Mouse (Mus musculus) MEL (cell line): ENCODE results near the gene Mab21l3. TPM values are rescaled to one million over a fixed set of nuclear protein-coding genes. Genes with fewer than 3 reads are reported as not detected.

Experiments
- DNase-seq: peaks from one replicate; pipeline ENCODE4 v3.0.0; 2011; ENCODE audit warnings: low read depth, low spot score
- H3K27ac ChIP-seq: 2 replicates; pipeline ENCODE4 v1.5.1; 2012; ENCODE audit warnings: low read depth, mild to moderate bottlenecking, control low read depth, low read length, moderate library complexity; ENCODE audit not compliant: control insufficient read depth
- H3K27me3 ChIP-seq, 2 experiments: fragments of 150-350 bp in 1 of 2; sonication (generic) in 1 of 2; 2 replicates each; pipeline ENCODE4 v1.6.1; 2012; ENCODE audit warnings: low read length in 2 of 2, mild to moderate bottlenecking in 2 of 2, improper control_type of control experiment in 1 of 2, moderate library complexity in 1 of 2; ENCODE audit not compliant: insufficient read depth in 2 of 2, control insufficient read depth in 1 of 2
- H3K36me3 ChIP-seq, 2 experiments: 2 replicates each; pipeline ENCODE4 v1.6.1; 2012 to 2014; ENCODE audit warnings: low read length in 2 of 2, improper control_type of control experiment in 1 of 2, inconsistent platforms in 1 of 2, mild to moderate bottlenecking in 1 of 2; ENCODE audit not compliant: insufficient read depth in 2 of 2, control insufficient read depth in 1 of 2
- H3K4me1 ChIP-seq, 2 experiments: fragments of 150-350 bp in 1 of 2; sonication (generic) in 1 of 2; 2 replicates each; pipeline ENCODE4 v1.6.1; 2012; ENCODE audit warnings: low read length in 2 of 2, improper control_type of control experiment in 1 of 2, mild to moderate bottlenecking in 1 of 2; ENCODE audit not compliant: insufficient read depth in 2 of 2, control insufficient read depth in 1 of 2
- H3K4me3 ChIP-seq, 2 experiments: fragments of 150-350 bp in 1 of 2; sonication (generic) in 1 of 2; 2 replicates each; pipeline ENCODE4 v1.5.1; 2012; ENCODE audit warnings: low read depth in 2 of 2, low read length in 2 of 2, mild to moderate bottlenecking in 2 of 2, moderate library complexity in 2 of 2, control low read depth in 1 of 2, improper control_type of control experiment in 1 of 2; ENCODE audit not compliant: control insufficient read depth in 1 of 2, insufficient read depth in 1 of 2
- H3K79me2 ChIP-seq: 2 replicates; pipeline ENCODE4 v1.6.1; 2012; ENCODE audit warnings: mild to moderate bottlenecking, low read length, moderate library complexity; ENCODE audit not compliant: control insufficient read depth, poor library complexity, insufficient read depth
- H3K9ac ChIP-seq: 2 replicates; pipeline ENCODE4 v1.6.1; 2012; ENCODE audit warnings: low read depth, mild to moderate bottlenecking, control low read depth, low read length, moderate library complexity; ENCODE audit not compliant: control insufficient read depth, poor library complexity, severe bottlenecking
- H3K9me3 ChIP-seq: fragments of 150-350 bp; sonication (generic); replicated peaks from 2 replicates; pipeline ENCODE4 v1.6.1; 2012; ENCODE audit warnings: mild to moderate bottlenecking, low read length, improper control_type of control experiment, moderate library complexity; ENCODE audit not compliant: insufficient read depth
- BHLHE40 ChIP-seq: IDR thresholded peaks from 2 replicates; pipeline ENCODE4 v1.6.1; 2012; ENCODE audit warnings: low read depth, mild to moderate bottlenecking, inconsistent platforms, low read length, improper control_type of control experiment, borderline replicate concordance
- CHD2 ChIP-seq: IDR thresholded peaks from 2 replicates; pipeline ENCODE4 v1.6.1; 2011; ENCODE audit warnings: low read length, improper control_type of control experiment
- CTCF ChIP-seq, 3 experiments: IDR thresholded peaks in 2 of 3; conservative IDR thresholded peaks in 1 of 3; 2 replicates each; pipeline ENCODE4 v1.5.1; 2011 to 2012; ENCODE audit warnings: low read length in 3 of 3, low read depth in 2 of 3, mild to moderate bottlenecking in 2 of 3, improper control_type of control experiment in 1 of 3, inconsistent platforms in 1 of 3, mixed read lengths in 1 of 3, moderate library complexity in 1 of 3; ENCODE audit not compliant: control insufficient read depth in 1 of 3, insufficient read depth in 1 of 3, poor library complexity in 1 of 3, severe bottlenecking in 1 of 3
- E2F4 ChIP-seq: IDR thresholded peaks from 2 replicates; pipeline ENCODE4 v1.6.1; 2011; ENCODE audit warnings: low read depth, low read length, improper control_type of control experiment, borderline replicate concordance
- ELF1 ChIP-seq: IDR thresholded peaks from 2 replicates; pipeline ENCODE4 v1.6.1; 2014; ENCODE audit warnings: low read depth, mild to moderate bottlenecking, inconsistent platforms, low read length, improper control_type of control experiment, moderate library complexity
- EP300 ChIP-seq, 2 experiments: IDR thresholded peaks; 2 replicates each; pipeline ENCODE4 v1.6.1; 2011; ENCODE audit warnings: improper control_type of control experiment in 2 of 2, low read length in 2 of 2, low read depth in 1 of 2, mild to moderate bottlenecking in 1 of 2
- ETS1 ChIP-seq: IDR thresholded peaks from 2 replicates; pipeline ENCODE4 v1.6.1; 2012; ENCODE audit warnings: low read depth, mild to moderate bottlenecking, inconsistent platforms, low read length, improper control_type of control experiment, moderate library complexity
- GATA1 ChIP-seq: IDR thresholded peaks from 2 replicates; pipeline ENCODE4 v1.6.1; 2011; ENCODE audit warnings: low read depth, low read length, improper control_type of control experiment
- JUND ChIP-seq: IDR thresholded peaks from 2 replicates; pipeline ENCODE4 v1.6.1; 2011; ENCODE audit warnings: low read depth, mild to moderate bottlenecking, improper control_type of control experiment, low read length
- KAT2A ChIP-seq: conservative IDR thresholded peaks from 2 replicates; pipeline ENCODE4 v1.6.1; 2012; ENCODE audit warnings: low read depth, low read length, improper control_type of control experiment, inconsistent platforms
- MAFK ChIP-seq: IDR thresholded peaks from 2 replicates; pipeline ENCODE4 v1.6.1; 2011; ENCODE audit warnings: low read depth, mild to moderate bottlenecking, low read length, improper control_type of control experiment, borderline replicate concordance
- MAX ChIP-seq: IDR thresholded peaks from 2 replicates; pipeline ENCODE4 v1.6.1; 2011; ENCODE audit warnings: low read length, improper control_type of control experiment
- MAZ ChIP-seq: IDR thresholded peaks from 2 replicates; pipeline ENCODE4 v1.6.1; 2012; ENCODE audit warnings: low read depth, mild to moderate bottlenecking, inconsistent platforms, low read length, improper control_type of control experiment
- MYB ChIP-seq: IDR thresholded peaks from 2 replicates; pipeline ENCODE4 v1.6.1; 2011; ENCODE audit warnings: mild to moderate bottlenecking, low read depth, low read length, improper control_type of control experiment
- MYC ChIP-seq: IDR thresholded peaks from 2 replicates; pipeline ENCODE4 v1.6.1; 2011; ENCODE audit warnings: low read depth, mild to moderate bottlenecking, low read length, improper control_type of control experiment, moderate library complexity
- NELFE ChIP-seq: IDR thresholded peaks from 2 replicates; pipeline ENCODE4 v1.6.1; 2011; ENCODE audit warnings: low read depth, low read length, improper control_type of control experiment
- NRF1 ChIP-seq: IDR thresholded peaks from 2 replicates; pipeline ENCODE4 v1.6.1; 2014; ENCODE audit warnings: low read depth, mild to moderate bottlenecking, inconsistent platforms, low read length, improper control_type of control experiment, moderate library complexity; ENCODE audit not compliant: poor library complexity, insufficient read depth, severe bottlenecking
- POLR2AphosphoS5 ChIP-seq: IDR thresholded peaks from 2 replicates; pipeline ENCODE4 v1.6.1; 2012; ENCODE audit warnings: low read depth, borderline replicate concordance, mild to moderate bottlenecking, inconsistent platforms, low read length, moderate library complexity, mixed read lengths
- RAD21 ChIP-seq: IDR thresholded peaks from 2 replicates; pipeline ENCODE4 v1.6.1; 2011; ENCODE audit warnings: mild to moderate bottlenecking, low read depth, low read length, improper control_type of control experiment
- SIN3A ChIP-seq: IDR thresholded peaks from 2 replicates; pipeline ENCODE4 v1.6.1; 2012; ENCODE audit warnings: low read length, improper control_type of control experiment, inconsistent platforms
- SMC3 ChIP-seq: IDR thresholded peaks from 2 replicates; pipeline ENCODE4 v1.6.1; 2011; ENCODE audit warnings: low read depth, low read length, improper control_type of control experiment
- TBP ChIP-seq: IDR thresholded peaks from 2 replicates; pipeline ENCODE4 v1.8.0; 2011; ENCODE audit warnings: low read depth, low read length, improper control_type of control experiment
- UBTF ChIP-seq: IDR thresholded peaks from 2 replicates; pipeline ENCODE4 v1.6.1; 2012; ENCODE audit warnings: low read depth, mild to moderate bottlenecking, inconsistent platforms, low read length, improper control_type of control experiment, moderate library complexity, borderline replicate concordance; ENCODE audit not compliant: insufficient read depth
- ZC3H11A ChIP-seq: IDR thresholded peaks from 2 replicates; pipeline ENCODE4 v1.6.1; 2012; ENCODE audit warnings: low read depth, mild to moderate bottlenecking, inconsistent platforms, low read length, improper control_type of control experiment
- ZKSCAN1 ChIP-seq: IDR thresholded peaks from 2 replicates; pipeline ENCODE4 v1.6.1; 2012; ENCODE audit warnings: low read depth, mild to moderate bottlenecking, inconsistent platforms, low read length, improper control_type of control experiment, moderate library complexity
- ZNF384 ChIP-seq: IDR thresholded peaks from 2 replicates; pipeline ENCODE4 v1.6.1; 2012; ENCODE audit warnings: low read depth, mild to moderate bottlenecking, inconsistent platforms, low read length, improper control_type of control experiment
- polyA plus RNA-seq, 2 experiments: library from polyadenylated mRNA; stranded (reverse) in 1 of 2; unstranded in 1 of 2; fragments of >175 nt in 1 of 2; fragments of >200 nt in 1 of 2; gene quantifications; 2 replicates each; pipeline versions ENCODE4 v1.2.1 to v1.2.4; 2012; ENCODE audit warnings: low replicate concordance in 2 of 2, low read depth in 1 of 2; ENCODE audit not compliant: insufficient read length in 2 of 2, insufficient read depth in 1 of 2, missing spikeins in 1 of 2
- total RNA-seq: library from RNA; depleted of rRNA; stranded (reverse); fragments of 300-350 nt; gene quantifications from 2 replicates; pipeline ENCODE4 v1.2.3, GENCODE M21; 2012

Mab21l3 gene
- total and polyA plus RNA-seq, 3 experiments = 0.04 TPM; not detected in 2

DNA sequence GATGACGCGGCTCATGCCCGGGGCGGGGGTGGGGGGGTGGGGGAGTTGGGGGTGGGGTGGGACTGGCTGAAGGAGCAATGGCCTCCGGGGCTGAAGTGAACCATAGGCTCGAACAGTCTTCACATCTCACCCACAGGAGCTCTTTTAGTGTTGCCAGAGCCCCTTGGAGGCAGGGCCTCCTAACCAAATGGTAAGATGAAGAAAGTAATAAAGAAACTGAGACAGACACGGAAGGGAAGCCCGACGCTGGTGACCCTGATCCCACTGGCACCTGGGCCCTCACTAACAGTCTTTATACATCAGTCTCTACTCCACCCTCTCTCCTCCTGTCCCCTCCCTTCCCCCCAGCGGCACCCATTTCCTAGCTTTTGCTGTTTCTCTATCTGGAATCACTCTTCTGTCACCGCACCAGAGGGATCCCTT is 48.2 kb downstream of the Mab21l3 start:
- H3K4me3 ChIP-seq = no peak overlapping the region
- no peaks in the 10 kb centered on the region for H3K27me3 ChIP-seq
- no peak overlapping the region for H3K27ac ChIP-seq
- no peaks in the 10 kb centered on the region for H3K4me1 ChIP-seq
- no peak for DNase-seq
- no peaks in the 10 kb centered on the region for H3K79me2 ChIP-seq
- no peaks in the 10 kb centered on the region for H3K36me3 ChIP-seq
- H3K9ac ChIP-seq = no peak overlapping the region
- H3K9me3 ChIP-seq = no peaks in the 10 kb centered on the region
- TF ChIP-seq SIN3A = no peak
- no peak for TF ChIP-seq NRF1
- no peak for TF ChIP-seq ZNF384
- no peak for TF ChIP-seq E2F4
- TF ChIP-seq MAFK = no peak
- no peak for TF ChIP-seq KAT2A
- no peak for TF ChIP-seq MAZ
- no peak for TF ChIP-seq ETS1
- no peak for TF ChIP-seq EP300 (IDR thresholded peaks at IDR 0.05; ENCODE audit: low read depth in 1 of 2, low read length in 2 of 2)
- no peak for TF ChIP-seq GATA1
- no peak for TF ChIP-seq POLR2AphosphoS5
- TF ChIP-seq MYC = no peak
- TF ChIP-seq CHD2 = no peak
- no peak for TF ChIP-seq RAD21

DNA sequence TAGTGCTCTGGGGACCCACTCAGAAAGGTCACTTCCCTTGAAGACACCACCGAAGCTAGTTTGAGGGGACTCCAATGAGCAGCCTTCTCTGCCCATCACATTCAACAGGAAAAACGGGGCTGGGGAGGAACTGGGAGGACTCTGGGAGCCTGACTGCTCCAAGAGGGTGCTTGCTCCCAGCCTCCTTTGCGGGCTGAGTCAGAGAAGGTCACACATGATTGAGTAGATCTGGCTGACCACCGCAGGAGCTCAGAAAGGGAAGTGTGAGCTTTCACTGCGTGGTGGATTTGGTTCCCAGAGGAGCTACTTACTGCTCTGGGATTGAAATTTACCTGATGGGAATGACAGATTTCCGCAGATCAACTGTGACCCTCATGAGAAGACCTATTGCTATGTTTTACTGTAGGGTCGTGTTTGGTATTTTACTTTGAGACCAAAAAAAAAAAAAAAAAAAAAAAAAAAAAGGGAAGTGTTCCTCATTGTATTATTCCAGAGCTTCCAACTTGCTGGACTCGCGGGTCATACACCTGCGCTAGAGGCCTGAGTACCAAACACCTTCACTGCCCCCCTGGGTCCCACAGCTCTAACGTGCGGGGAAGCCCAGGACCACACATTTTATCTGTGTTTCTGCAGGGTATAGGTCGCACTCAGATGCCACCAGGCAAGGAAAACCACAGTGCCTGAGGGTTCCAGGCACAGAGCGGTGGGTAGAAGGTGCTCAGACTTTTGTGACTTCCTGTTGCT is 48.7 kb downstream of the Mab21l3 start:
- Histone ChIP-seq H3K4me1 (no peaks in the 10 kb centered on the region), H3K27ac (no peak overlapping the region), H3K9me3 (no peaks in the 10 kb centered on the region), H3K9ac (no peak overlapping the region), H3K27me3 (no peaks in the 10 kb centered on the region), H3K79me2 (no peaks in the 10 kb centered on the region)
- DNase-seq = no peak
- TF ChIP-seq MAFK (no peak), ETS1 (no peak), MYB (no peak), ELF1 (no peak), NRF1 (no peak), UBTF (no peak), GATA1 (no peak), BHLHE40 (no peak), JUND (no peak), CTCF (IDR thresholded peaks at IDR 0.05 in 2 of 3, conservative IDR thresholded peaks at IDR 0.05 in 1 of 3; ENCODE audit: control insufficient read depth in 1 of 3, insufficient read depth in 1 of 3, low read depth in 2 of 3, low read length in 3 of 3, poor library complexity in 1 of 3, severe bottlenecking in 1 of 3) (no peak), SMC3 (no peak), TBP (no peak), ZKSCAN1 (no peak), EP300 (IDR thresholded peaks at IDR 0.05; ENCODE audit: low read depth in 1 of 2, low read length in 2 of 2) (no peak), RAD21 (no peak), ZC3H11A (no peak), MAX (no peak), KAT2A (no peak), NELFE (no peak)
- TF ChIP-seq, all 39 proteins: peak for 0
- no peak overlapping the region for H3K4me3 ChIP-seq
- H3K36me3 ChIP-seq = no peaks in the 10 kb centered on the region
